Mouse (Mus musculus) cerebellum, postnatal 14 days (tissue): ENCODE data around the gene Card10.

Experiments used
- DNase-seq, 2 experiments: peaks; one replicate each; pipeline ENCODE4 v3.0.0; 2021; ENCODE audit warnings: mixed read lengths in 2 of 2

Card10 gene

DNA sequence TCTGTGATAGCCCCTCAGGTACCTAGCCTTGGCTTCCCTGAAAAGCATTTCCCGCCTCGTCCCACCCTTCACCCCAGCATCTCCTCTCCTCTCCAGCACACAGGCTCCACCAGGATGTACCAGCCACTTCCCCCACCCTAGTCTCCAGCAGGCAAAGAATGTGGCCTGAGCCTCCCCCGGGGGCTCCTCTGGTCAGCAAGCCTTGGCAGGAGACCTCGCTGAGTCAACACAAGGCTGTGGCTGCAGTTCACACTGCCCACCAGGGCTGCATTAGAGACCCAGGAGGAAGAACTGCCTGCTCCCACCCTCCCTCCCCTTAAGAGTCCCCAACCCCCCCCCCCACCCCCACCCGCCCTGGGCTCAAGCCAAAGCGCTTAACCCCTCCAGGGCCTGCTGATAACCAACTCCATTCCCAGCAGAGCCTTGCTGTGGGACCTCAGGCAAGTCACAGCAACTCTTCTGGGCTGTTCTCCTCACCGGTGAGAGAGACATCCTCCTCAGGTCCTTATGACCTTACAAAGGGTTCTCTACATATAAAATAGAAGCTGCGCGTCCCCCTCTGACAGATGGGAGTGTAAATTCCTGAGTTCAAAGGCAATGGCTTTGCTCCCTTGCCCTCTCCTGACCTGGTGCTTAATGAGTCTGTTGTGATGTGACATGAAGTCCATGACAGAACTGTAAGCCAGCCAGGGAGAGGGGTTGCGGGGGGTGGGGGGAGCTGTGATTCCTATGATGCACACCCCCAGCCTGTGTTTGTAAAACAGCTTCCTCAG lies 31.6 kb upstream of the Card10 start:
- DNase-seq = peak in 1 of 2 experiments; percentile 8

- no peak for DNase-seq
Observed at GRCm38 (mm10) chr15:78833582-78833981, 30.7 kb upstream of the Card10 start.

GRCm38 (mm10) chr15:78832701-78833123 lies 29.9 kb upstream of the Card10 start:
- peak; percentile 75 to 80 for DNase-seq

DNA sequence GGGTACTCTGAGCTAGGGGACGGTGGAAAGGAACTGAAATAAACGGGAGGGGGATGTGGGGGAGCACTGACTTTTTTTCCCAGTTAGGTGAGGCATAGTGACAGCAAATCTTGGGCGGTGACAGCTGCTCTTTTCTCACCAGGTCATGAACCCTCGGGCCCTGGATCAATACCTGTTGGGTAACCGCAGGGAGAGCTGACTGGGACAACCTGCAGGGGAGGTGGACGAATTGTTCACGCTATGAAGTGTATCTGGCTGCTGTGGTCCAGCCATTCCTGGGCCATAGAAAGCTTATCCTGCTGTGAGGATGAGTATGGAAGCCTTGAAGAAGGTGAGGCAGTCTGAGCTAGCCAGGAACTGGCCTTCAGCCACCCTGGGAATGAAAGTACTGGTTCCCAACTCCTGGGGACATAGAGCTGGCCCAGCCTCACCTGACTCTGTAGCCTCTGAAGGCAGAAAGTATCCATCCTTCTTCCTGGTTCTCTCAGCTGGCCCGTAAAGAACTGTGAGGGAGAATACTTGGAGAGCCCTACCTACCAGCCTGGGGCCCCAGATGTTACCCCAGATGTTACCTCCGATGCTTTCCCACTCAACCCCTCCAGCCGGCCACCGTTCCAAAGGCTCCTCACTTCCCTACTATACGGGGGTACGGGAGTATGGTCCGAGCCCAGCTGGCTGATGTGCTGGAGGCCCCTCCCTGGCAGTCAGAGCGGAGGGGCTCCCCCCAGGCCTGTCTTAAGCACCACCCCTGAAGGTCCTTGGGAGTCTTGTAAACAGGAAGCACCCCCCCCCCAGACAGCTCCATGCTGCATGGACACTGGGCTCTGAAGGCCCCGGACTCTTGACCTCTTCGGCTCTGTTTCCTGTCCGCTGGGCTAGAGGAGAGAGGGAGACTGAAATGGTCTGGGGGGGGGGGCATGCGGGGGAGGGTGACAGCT lies 29.1 kb upstream of the Card10 start:
- DNase-seq = no peak

GRCm38 (mm10) chr15:78830742-78831719 lies 28.2 kb upstream of the Card10 start:
- DNase-seq = no peak

- no peak for DNase-seq
Observed at GRCm38 (mm10) chr15:78829636-78830035, 26.8 kb upstream of the Card10 start.

- DNase-seq = no peak
Observed at GRCm38 (mm10) chr15:78828315-78828714, 25.5 kb upstream of the Card10 start.

- peak; percentile 83 to 87 for DNase-seq
Observed at GRCm38 (mm10) chr15:78826213-78827204, 23.7 kb upstream of the Card10 start.

DNA sequence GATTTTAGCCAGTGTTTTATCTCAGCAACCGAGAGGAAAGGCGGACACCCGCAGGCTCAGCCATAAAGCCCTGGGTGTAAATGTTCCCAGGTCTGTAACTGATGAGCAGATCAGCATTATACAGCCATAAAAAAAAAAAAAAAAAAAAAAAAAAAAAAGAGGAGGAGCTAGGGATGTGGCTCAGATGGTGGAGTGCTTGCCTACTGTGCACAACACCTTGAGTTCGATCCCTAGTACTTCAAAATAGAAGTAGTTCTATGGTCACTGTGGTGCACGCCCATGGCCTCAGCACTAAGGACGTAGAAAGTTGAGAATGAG lies 13.2 kb upstream of the Card10 start:
- no peak for DNase-seq

- DNase-seq = no peak
Observed at GRCm38 (mm10) chr15:78815314-78816073, 12.7 kb upstream of the Card10 start.

GRCm38 (mm10) chr15:78813603-78814002 lies 10.8 kb upstream of the Card10 start:
- DNase-seq = no peak

DNA sequence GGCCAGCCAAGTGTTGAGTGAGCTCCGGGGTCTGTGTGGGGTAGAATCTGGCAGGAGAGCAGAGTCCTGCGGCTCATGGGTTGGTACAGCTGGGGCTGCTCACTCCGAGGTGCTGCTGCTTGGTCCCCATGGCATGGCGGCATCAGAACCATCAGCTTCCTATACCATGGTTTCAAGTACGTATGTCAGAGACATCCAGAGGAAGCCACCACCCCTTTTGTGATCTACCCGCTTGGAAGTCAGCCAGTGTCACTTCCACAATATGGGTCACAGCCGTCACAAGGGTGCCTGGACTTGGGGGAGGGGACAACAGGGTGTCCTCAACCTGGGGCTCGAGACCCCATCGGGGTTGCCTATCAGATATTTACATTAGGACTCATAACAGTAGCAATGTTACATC lies 7.3 kb upstream of the Card10 start:
- DNase-seq = no peak

DNA sequence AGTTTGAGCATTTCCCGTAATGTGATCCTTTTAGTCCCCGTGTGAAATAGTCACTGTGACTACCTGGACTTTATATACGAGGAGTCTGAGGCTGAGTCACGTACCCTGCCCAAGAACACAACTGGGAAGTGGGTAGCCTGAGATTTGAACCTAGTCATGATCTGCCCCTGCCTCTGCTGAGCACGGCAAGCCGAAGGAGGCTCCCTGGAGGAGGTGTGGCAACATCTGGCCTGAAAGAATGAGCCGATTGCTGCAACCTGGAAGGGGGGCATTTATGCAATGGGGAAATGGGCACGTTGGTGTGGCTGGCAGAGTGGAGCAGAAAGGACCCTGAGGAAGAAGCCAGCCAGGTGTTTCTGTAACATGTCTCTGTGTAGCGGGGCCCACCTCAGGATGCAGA lies 6.9 kb upstream of the Card10 start:
- no peak for DNase-seq

DNA sequence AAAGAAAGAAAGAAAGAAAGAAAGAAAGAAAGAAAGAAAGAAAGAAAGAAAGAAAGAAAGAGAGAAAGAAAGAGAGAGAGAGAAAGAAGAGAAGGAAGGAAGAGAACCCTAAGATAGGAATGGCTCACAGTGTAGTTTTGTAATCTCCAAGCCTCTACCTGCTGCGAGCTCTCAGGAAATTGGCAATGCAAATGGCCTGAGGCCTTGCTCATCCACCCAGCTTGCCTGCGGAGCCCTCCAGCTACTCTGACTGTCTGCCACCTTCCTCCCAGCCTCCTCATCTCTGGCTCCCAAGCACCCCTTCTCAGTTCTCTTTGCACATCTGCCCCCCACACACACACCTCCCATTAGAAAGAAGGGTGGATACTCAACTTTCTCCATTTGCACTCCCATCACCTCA lies 6.1 kb upstream of the Card10 start:
- DNase-seq = no peak

DNA sequence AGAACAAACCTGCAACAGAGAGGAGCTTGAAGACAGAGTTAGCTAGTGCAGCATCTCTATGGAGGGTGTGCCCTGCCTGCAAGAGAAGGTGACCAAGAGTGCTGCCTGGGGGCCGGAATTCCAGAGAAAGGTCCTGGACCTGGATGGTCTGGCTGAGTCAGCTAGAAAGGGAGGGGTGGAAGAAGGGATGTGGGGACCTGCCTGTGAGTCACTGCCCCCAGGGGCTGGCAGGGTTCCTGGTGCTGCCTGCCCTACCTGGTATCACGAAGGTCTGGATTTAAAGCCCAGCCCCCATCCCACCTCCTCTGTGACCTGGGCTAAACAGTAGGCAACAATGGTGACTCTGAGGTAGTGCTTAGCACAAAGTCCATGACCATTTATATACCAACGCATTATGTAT lies 4.3 kb upstream of the Card10 start:
- no peak for DNase-seq

DNA sequence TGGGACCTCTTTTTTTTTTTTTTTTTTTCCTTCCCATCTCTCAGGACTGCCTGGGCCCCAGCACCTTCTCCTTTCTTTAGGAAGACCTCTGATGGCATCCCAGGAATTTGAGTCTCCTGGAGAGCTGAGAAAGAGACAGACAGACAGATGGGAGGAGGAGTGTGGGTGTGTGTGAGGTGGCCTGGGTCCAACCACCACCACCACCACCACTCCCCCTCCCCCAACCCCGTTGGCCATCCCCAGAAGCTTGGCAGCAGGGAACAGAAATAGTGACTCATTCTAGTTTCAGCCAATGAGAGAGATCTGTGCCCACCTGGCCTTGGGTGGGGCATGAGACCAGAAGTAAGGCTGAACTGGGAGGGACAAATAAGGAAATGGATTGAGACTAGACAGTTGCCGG lies 3.8 kb upstream of the Card10 start:
- no peak for DNase-seq

- DNase-seq = no peak
Observed at GRCm38 (mm10) chr15:78805351-78805750, 2.5 kb upstream of the Card10 start.

DNA sequence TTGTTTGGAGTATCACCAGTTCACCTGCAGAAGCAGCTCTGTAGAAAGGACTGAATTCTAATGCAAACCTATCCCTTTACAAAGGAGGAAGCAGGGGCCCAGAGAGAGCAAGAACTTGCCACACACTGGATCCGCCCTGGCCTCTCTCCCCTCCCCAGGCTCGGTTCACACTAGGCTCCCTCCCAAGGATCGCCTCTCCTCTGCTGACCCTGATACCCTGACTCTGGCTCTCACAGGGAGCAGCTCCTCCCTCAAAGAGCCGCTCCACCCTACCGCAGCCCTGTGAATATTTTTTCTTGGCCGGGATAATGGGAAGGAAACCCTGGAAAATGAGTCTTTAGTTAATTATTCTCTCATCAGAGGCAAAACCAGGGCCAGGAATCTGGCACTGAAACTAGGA lies 1.5 kb upstream of the Card10 start:
- no peak for DNase-seq

DNA sequence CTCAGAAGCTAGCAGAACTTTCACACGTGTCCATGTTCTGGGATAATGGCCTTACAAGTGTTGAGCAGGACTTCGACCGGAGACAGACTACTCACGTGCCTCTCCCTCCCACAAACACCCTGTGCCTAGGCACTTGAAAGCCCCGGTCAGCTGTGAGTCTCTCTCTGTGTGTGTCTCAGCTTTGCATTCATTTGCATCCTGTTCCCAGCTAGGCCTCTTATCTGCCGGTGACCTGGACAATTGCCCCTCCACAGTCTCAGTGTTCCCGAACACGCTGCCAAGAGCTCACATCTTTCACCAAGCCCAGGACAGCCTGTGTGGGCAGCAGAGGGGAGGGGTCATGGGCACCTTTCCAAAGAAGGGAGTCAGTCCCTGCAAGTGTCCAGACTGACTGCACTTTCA lies 658 bp upstream of the Card10 start:
- DNase-seq = peak; percentile 36 to 40

GRCm38 (mm10) chr15:78801971-78802741 lies 686 bp downstream of the Card10 start:
- DNase-seq = no peak
